Mouse (Mus musculus) stomach, embryonic 14.5 days (tissue): ENCODE data around the gene Abcc4. TPM values are rescaled to one million over a fixed set of nuclear protein-coding genes. Genes with fewer than 3 reads are reported as not detected.
"Not testable (repeated sequence)": the region's sequence is repeated elsewhere in the genome, so short reads cannot be mapped to it uniquely, and the experiment has no call there.

Experiments
- ATAC-seq: fragments of 200-750 bp; cut with Nextera tagmentation; 2 replicates; pipeline ENCODE4 v1.8.0; 2017; ENCODE audit warnings: low read depth, moderate TSS enrichment; ENCODE audit not compliant: insufficient number of reproducible peaks, insufficient read depth, low FRiP score
- H3K27ac ChIP-seq: fragments of 300-500 bp; sonication (generic); 2 replicates; pipeline ENCODE4 v1.5.1; 2014; ENCODE audit warnings: mild to moderate bottlenecking, low read length, moderate library complexity, mixed read lengths
- H3K27me3 ChIP-seq: fragments of 300-500 bp; sonication (generic); 2 replicates; pipeline ENCODE4 v1.6.1; 2014; ENCODE audit warnings: low read length, control low read depth, mixed read lengths; ENCODE audit not compliant: control insufficient read depth, insufficient read depth
- H3K36me3 ChIP-seq: fragments of 300-500 bp; sonication (generic); 2 replicates; pipeline ENCODE4 v1.6.1; 2014; ENCODE audit warnings: mild to moderate bottlenecking, control low read depth, low read length, moderate library complexity, mixed read lengths; ENCODE audit not compliant: control insufficient read depth, insufficient read depth
- H3K4me1 ChIP-seq: fragments of 300-500 bp; sonication (generic); 2 replicates; pipeline ENCODE4 v1.6.1; 2014; ENCODE audit warnings: low read length, control low read depth, mixed read lengths; ENCODE audit not compliant: control insufficient read depth, insufficient read depth
- H3K4me2 ChIP-seq: fragments of 300-500 bp; sonication (generic); replicated peaks from 2 replicates; pipeline ENCODE4 v1.6.1; 2014; ENCODE audit warnings: low read depth, low read length, control low read depth
- H3K4me3 ChIP-seq: fragments of 300-500 bp; sonication (generic); 2 replicates; pipeline ENCODE4 v1.5.1; 2014; ENCODE audit warnings: low read depth, low read length, control low read depth
- H3K9ac ChIP-seq: fragments of 300-500 bp; sonication (generic); replicated peaks from 2 replicates; pipeline ENCODE4 v1.6.1; 2014; ENCODE audit warnings: low read depth, mild to moderate bottlenecking, control low read depth, low read length, moderate library complexity, mixed read lengths
- H3K9me3 ChIP-seq: fragments of 300-500 bp; sonication (generic); 2 replicates; pipeline ENCODE4 v1.6.1; 2016; ENCODE audit warnings: low read depth, low read length, control low read depth; ENCODE audit not compliant: control insufficient read depth
- WGBS: fragments of 180-500 bp; shearing (Covaris S2); extraction: QIAGEN DNeasy Blood & Tissue Kit; methylation state at CpG from one replicate; pipeline ENCODE4 v1.1.7; 2014; 5-methylcytosine and 5-hydroxymethylcytosine counted together
- polyA plus RNA-seq: library from polyadenylated mRNA; unstranded; fragments of >200 nt; fragmentation: Nextera tagmentation; extraction: Ambion mirVana; gene quantifications from 2 replicates; pipeline ENCODE4 v1.2.1, GENCODE M21; 2014

Abcc4 gene
- polyA plus RNA-seq, 1 experiment from 2014 or later = 5.6 TPM

- H3K36me3 ChIP-seq = no peaks in the 10 kb centered on the region
- no peaks in the 10 kb centered on the region for H3K27me3 ChIP-seq
- H3K27ac ChIP-seq = no peak overlapping the region
- no peak overlapping the region for H3K9ac ChIP-seq
- no peak overlapping the region for H3K4me3 ChIP-seq
- WGBS = 64% methylated on average over 2 of the region's 2 CpGs
- no peaks in the 10 kb centered on the region for H3K9me3 ChIP-seq
- H3K4me2 ChIP-seq = no peak overlapping the region
- no peak for ATAC-seq
- H3K4me1 ChIP-seq = peaks cover 8% of the 10 kb centered on the region; the same call in 1 of the 2 replicates
Observed at GRCm38 (mm10) chr14:118654903-118655302, 51.1 kb downstream of the Abcc4 start.

- Histone ChIP-seq H3K36me3 (no peaks in the 10 kb centered on the region), H3K27ac (no peak overlapping the region), H3K4me1 (peaks cover 4% of the 10 kb centered on the region; the same call in 1 of the 2 replicates), H3K9me3 (no peaks in the 10 kb centered on the region), H3K9ac (no peak overlapping the region), H3K4me3 (no peak overlapping the region), H3K4me2 (no peak overlapping the region), H3K27me3 (no peaks in the 10 kb centered on the region)
- no peak for ATAC-seq
- 87% methylated on average over 20 of the region's 20 CpGs for WGBS
Observed at GRCm38 (mm10) chr14:118651704-118652439, 54.1 kb downstream of the Abcc4 start.

- Histone ChIP-seq H3K9me3 (no peaks in the 10 kb centered on the region), H3K27me3 (no peaks in the 10 kb centered on the region), H3K4me2 (no peak overlapping the region), H3K4me3 (no peak overlapping the region), H3K27ac (no peak overlapping the region), H3K4me1 (no peaks in the 10 kb centered on the region), H3K9ac (no peak overlapping the region), H3K36me3 (no peaks in the 10 kb centered on the region)
- no peak for ATAC-seq
- WGBS = 88% methylated on average over 2 of the region's 2 CpGs
Observed at GRCm38 (mm10) chr14:118649895-118650256, 56.1 kb downstream of the Abcc4 start.

- Histone ChIP-seq H3K27me3 (no peaks in the 10 kb centered on the region), H3K4me2 (no peak overlapping the region), H3K4me1 (no peaks in the 10 kb centered on the region), H3K9me3 (no peaks in the 10 kb centered on the region), H3K27ac (no peak overlapping the region), H3K36me3 (no peaks in the 10 kb centered on the region), H3K9ac (no peak overlapping the region), H3K4me3 (no peak overlapping the region)
- 62% methylated on average over 7 of the region's 7 CpGs for WGBS
- ATAC-seq = no peak
Observed at GRCm38 (mm10) chr14:118649199-118649894, 56.7 kb downstream of the Abcc4 start.

GRCm38 (mm10) chr14:118642940-118643591 is 63.0 kb downstream of the Abcc4 start:
- not testable (repeated sequence) for H3K4me2 ChIP-seq, H3K36me3 ChIP-seq, H3K4me1 ChIP-seq, H3K9me3 ChIP-seq, H3K27ac ChIP-seq, H3K4me3 ChIP-seq, H3K9ac ChIP-seq, H3K27me3 ChIP-seq
- 78% methylated on average over 13 of the region's 13 CpGs for WGBS
- peak; percentile 85 for ATAC-seq

- no peaks in the 10 kb centered on the region for H3K9me3 ChIP-seq
- peak; percentile 18; the same call in 1 of the 2 replicates for ATAC-seq
- no peaks in the 10 kb centered on the region for H3K36me3 ChIP-seq
- H3K4me1 ChIP-seq = no peaks in the 10 kb centered on the region
- no peak overlapping the region for H3K27ac ChIP-seq
- no peak overlapping the region for H3K4me3 ChIP-seq
- no peaks in the 10 kb centered on the region for H3K27me3 ChIP-seq
- 71% methylated on average over 8 of the region's 8 CpGs for WGBS
- H3K9ac ChIP-seq = no peak overlapping the region
- no peak overlapping the region for H3K4me2 ChIP-seq
Observed at GRCm38 (mm10) chr14:118642140-118642539, 63.9 kb downstream of the Abcc4 start.

- Histone ChIP-seq H3K27ac (no peak overlapping the region), H3K27me3 (no peaks in the 10 kb centered on the region), H3K9ac (no peak overlapping the region), H3K9me3 (no peaks in the 10 kb centered on the region), H3K4me1 (no peaks in the 10 kb centered on the region), H3K36me3 (no peaks in the 10 kb centered on the region), H3K4me3 (no peak overlapping the region), H3K4me2 (no peak overlapping the region)
- WGBS = 70% methylated on average over 25 of the region's 25 CpGs
- ATAC-seq = no peak
Observed at GRCm38 (mm10) chr14:118638447-118639275, 67.4 kb downstream of the Abcc4 start.
